Mouse (Mus musculus): ENCODE results near the gene Gm26938. TPM values are rescaled to one million over a fixed set of nuclear protein-coding genes. Genes with fewer than 3 reads are reported as not detected.
A peak's percentile ranks its signal among the peaks of the same experiment; 100 is the strongest.

Gm26938 gene
- total and polyA plus RNA-seq, 2 experiments from 2014 or later, result 1.3 TPM; not detected in 1

GRCm38 (mm10) chr5:139849626-139850320, 23.6 kb upstream of the Gm26938 start:
- Histone ChIP-seq H3K9ac (replicated peaks; ENCODE audit: low read length, poor library complexity, severe bottlenecking) (no peak overlapping the region), H3K36me3 (ENCODE audit: insufficient read depth, low read length) (no peaks in the 10 kb centered on the region), H3K4me1 (ENCODE audit: insufficient read depth, low read length) (no peaks in the 10 kb centered on the region), H3K27me3 (ENCODE audit: insufficient read depth, low read length) (peaks cover 3% of the 10 kb centered on the region; the same call in 1 of the 2 replicates), H3K4me2 (ENCODE audit: low read depth, low read length, poor library complexity, severe bottlenecking) (no peak overlapping the region), H3K27ac (ENCODE audit: low read depth, low read length) (no peak overlapping the region), H3K4me3 (ENCODE audit: low read depth, low read length) (no peak overlapping the region), H3K9me3 (ENCODE audit: low read length) (no peaks in the 10 kb centered on the region)
- WGBS, result 81% methylated on average over 12 of the region's 12 CpGs
- ATAC-seq (ENCODE audit: low FRiP score) (no peak), DNase-seq (ENCODE audit: low spot score) (no peak)
- TF ChIP-seq CTCF (IDR thresholded peaks at IDR 0.05), result no peak

GRCm38 (mm10) chr5:139839142-139839541, 12.9 kb upstream of the Gm26938 start:
- TF ChIP-seq CTCF (IDR thresholded peaks at IDR 0.05), result no peak
- Histone ChIP-seq H3K4me1 (ENCODE audit: insufficient read depth, low read length) (no peaks in the 10 kb centered on the region), H3K9ac (replicated peaks; ENCODE audit: low read length, poor library complexity, severe bottlenecking) (no peak overlapping the region), H3K4me2 (ENCODE audit: low read depth, low read length, poor library complexity, severe bottlenecking) (no peak overlapping the region), H3K27ac (ENCODE audit: low read depth, low read length) (no peak overlapping the region), H3K9me3 (ENCODE audit: low read length) (no peaks in the 10 kb centered on the region), H3K27me3 (ENCODE audit: insufficient read depth, low read length) (no peaks in the 10 kb centered on the region), H3K36me3 (ENCODE audit: insufficient read depth, low read length) (no peaks in the 10 kb centered on the region), H3K4me3 (ENCODE audit: low read depth, low read length) (no peak overlapping the region)
- WGBS, result 16% methylated on average over 3 of the region's 3 CpGs
- ATAC-seq (ENCODE audit: low FRiP score) (peak; percentile 31; the same call in 1 of the 2 replicates), DNase-seq (ENCODE audit: low spot score) (no peak)

GRCm38 (mm10) chr5:139838476-139838892, 12.3 kb upstream of the Gm26938 start:
- DNase-seq (ENCODE audit: low spot score) (peak; percentile 74), ATAC-seq (ENCODE audit: low FRiP score) (peak; percentile 38; the same call in 1 of the 2 replicates)
- Histone ChIP-seq H3K27me3 (ENCODE audit: insufficient read depth, low read length) (no peaks in the 10 kb centered on the region), H3K9me3 (ENCODE audit: low read length) (no peaks in the 10 kb centered on the region), H3K4me3 (ENCODE audit: low read depth, low read length) (no peak overlapping the region), H3K9ac (replicated peaks; ENCODE audit: low read length, poor library complexity, severe bottlenecking) (no peak overlapping the region), H3K4me2 (ENCODE audit: low read depth, low read length, poor library complexity, severe bottlenecking) (no peak overlapping the region), H3K4me1 (ENCODE audit: insufficient read depth, low read length) (no peaks in the 10 kb centered on the region), H3K36me3 (ENCODE audit: insufficient read depth, low read length) (no peaks in the 10 kb centered on the region), H3K27ac (ENCODE audit: low read depth, low read length) (no peak overlapping the region)
- WGBS, result 13% methylated on average over 2 of the region's 2 CpGs
- peak; percentile 70 for TF ChIP-seq CTCF (IDR thresholded peaks at IDR 0.05)

GRCm38 (mm10) chr5:139835706-139836105, 9.5 kb upstream of the Gm26938 start:
- H3K4me3 ChIP-seq (ENCODE audit: low read depth, low read length), result no peak overlapping the region
- no peaks in the 10 kb centered on the region for H3K27me3 ChIP-seq (ENCODE audit: insufficient read depth, low read length)
- WGBS, result 87% methylated on average over 7 of the region's 7 CpGs
- no peak overlapping the region for H3K9ac ChIP-seq (replicated peaks; ENCODE audit: low read length, poor library complexity, severe bottlenecking)
- TF ChIP-seq CTCF (IDR thresholded peaks at IDR 0.05), result no peak
- no peak overlapping the region for H3K27ac ChIP-seq (ENCODE audit: low read depth, low read length)
- DNase-seq (ENCODE audit: low spot score), result no peak
- H3K4me1 ChIP-seq (ENCODE audit: insufficient read depth, low read length), result no peaks in the 10 kb centered on the region
- no peak for ATAC-seq (ENCODE audit: low FRiP score)
- no peaks in the 10 kb centered on the region for H3K36me3 ChIP-seq (ENCODE audit: insufficient read depth, low read length)
- no peak overlapping the region for H3K4me2 ChIP-seq (ENCODE audit: low read depth, low read length, poor library complexity, severe bottlenecking)
- H3K9me3 ChIP-seq (ENCODE audit: low read length), result no peaks in the 10 kb centered on the region

GRCm38 (mm10) chr5:139832125-139832524, 5.9 kb upstream of the Gm26938 start:
- no peaks in the 10 kb centered on the region for H3K36me3 ChIP-seq (ENCODE audit: insufficient read depth, low read length)
- no peak overlapping the region for H3K9ac ChIP-seq (replicated peaks; ENCODE audit: low read length, poor library complexity, severe bottlenecking)
- no peak overlapping the region for H3K4me3 ChIP-seq (ENCODE audit: low read depth, low read length)
- WGBS, result 79% methylated on average over 7 of the region's 7 CpGs
- H3K27me3 ChIP-seq (ENCODE audit: insufficient read depth, low read length), result no peaks in the 10 kb centered on the region
- no peaks in the 10 kb centered on the region for H3K4me1 ChIP-seq (ENCODE audit: insufficient read depth, low read length)
- no peak overlapping the region for H3K27ac ChIP-seq (ENCODE audit: low read depth, low read length)
- no peak overlapping the region for H3K4me2 ChIP-seq (ENCODE audit: low read depth, low read length, poor library complexity, severe bottlenecking)
- TF ChIP-seq CTCF (IDR thresholded peaks at IDR 0.05), result no peak
- ATAC-seq (ENCODE audit: low FRiP score) (no peak), DNase-seq (ENCODE audit: low spot score) (no peak)
- no peaks in the 10 kb centered on the region for H3K9me3 ChIP-seq (ENCODE audit: low read length)

GRCm38 (mm10) chr5:139830734-139831133, 4.5 kb upstream of the Gm26938 start:
- 77% methylated on average over 3 of the region's 3 CpGs for WGBS
- DNase-seq (ENCODE audit: low spot score), result no peak
- H3K4me1 ChIP-seq (ENCODE audit: insufficient read depth, low read length), result peaks cover 3% of the 10 kb centered on the region; the same call in 1 of the 2 replicates
- no peak overlapping the region for H3K4me2 ChIP-seq (ENCODE audit: low read depth, low read length, poor library complexity, severe bottlenecking)
- no peaks in the 10 kb centered on the region for H3K9me3 ChIP-seq (ENCODE audit: low read length)
- H3K27me3 ChIP-seq (ENCODE audit: insufficient read depth, low read length), result no peaks in the 10 kb centered on the region
- no peak overlapping the region for H3K9ac ChIP-seq (replicated peaks; ENCODE audit: low read length, poor library complexity, severe bottlenecking)
- TF ChIP-seq CTCF (IDR thresholded peaks at IDR 0.05), result no peak
- no peak for ATAC-seq (ENCODE audit: low FRiP score)
- H3K36me3 ChIP-seq (ENCODE audit: insufficient read depth, low read length), result no peaks in the 10 kb centered on the region
- no peak overlapping the region for H3K4me3 ChIP-seq (ENCODE audit: low read depth, low read length)
- H3K27ac ChIP-seq (ENCODE audit: low read depth, low read length), result no peak overlapping the region

All from midbrain, postnatal 0 days (tissue).